Mouse (Mus musculus): Measurements from ENCODE around the gene Pomp. TPM values are rescaled to one million over a fixed set of nuclear protein-coding genes. Genes with fewer than 3 reads are reported as not detected.

Gene Pomp
- total RNA-seq, 2 experiments from 2014 or later = 140 to 145 TPM

Other genes with a start within 250 kb of the Pomp start
- gene Flt1, start 134.4 kb upstream of the Pomp start, total RNA-seq (2021) = 10 to 100 TPM; 14.9 to 21.6 TPM
- gene Slc46a3, start 34.4 kb downstream of the Pomp start, total RNA-seq (2021) = 1 to 10 TPM; 5.5 to 7.9 TPM
- under 1 TPM; 0.35 to 0.73 TPM for gene Mtus2, start 96.9 kb downstream of the Pomp start, total RNA-seq (2021)

Measured in gastrocnemius, postnatal 14 days (tissue).